Mouse (Mus musculus) large intestine, adult 2 months (tissue): ENCODE data around the gene Klf15. TPM values are rescaled to one million over a fixed set of nuclear protein-coding genes. Genes with fewer than 3 reads are reported as not detected.

Experiments used
- DNase-seq: peaks from one replicate; pipeline ENCODE4 v3.0.0-alpha.2; 2012; ENCODE audit warnings: low read depth, low spot score
- WGBS: fragments of 180-500 bp; shearing (Covaris S2); methylation state at CpG from one replicate; pipeline ENCODE4 v1.1.7; 2018; 5-methylcytosine and 5-hydroxymethylcytosine counted together
- polyA plus RNA-seq: library from polyadenylated mRNA; depleted of rRNA; stranded (reverse); fragments of >200 nt; gene quantifications from 2 replicates; pipeline ENCODE4 v1.2.3, GENCODE M21; 2012

Klf15 gene
- polyA plus RNA-seq, 1 experiment, result 5.4 TPM

DNA sequence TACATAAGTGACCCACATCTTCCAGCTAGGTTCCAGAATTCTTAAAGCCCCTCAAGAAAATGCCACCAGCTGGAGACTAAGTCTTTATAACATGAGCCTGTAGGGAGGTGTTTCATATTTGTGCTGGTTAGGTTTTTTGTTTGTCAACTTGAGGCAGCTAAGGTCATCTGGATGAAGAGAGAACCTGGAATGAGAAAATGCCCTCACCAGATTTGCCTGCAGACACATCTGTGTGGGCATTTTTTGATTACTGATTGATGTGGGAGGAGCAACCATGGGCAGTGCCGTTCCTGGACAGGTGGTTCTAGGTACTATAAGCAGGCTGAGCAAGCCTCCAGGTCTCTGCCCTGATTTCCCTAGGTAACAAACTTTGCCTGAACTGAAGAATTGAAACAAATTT lies 25.2 kb downstream of the Klf15 start:
- 60% methylated on average over 1 of the region's 1 CpGs for WGBS
- DNase-seq, result no peak

DNA sequence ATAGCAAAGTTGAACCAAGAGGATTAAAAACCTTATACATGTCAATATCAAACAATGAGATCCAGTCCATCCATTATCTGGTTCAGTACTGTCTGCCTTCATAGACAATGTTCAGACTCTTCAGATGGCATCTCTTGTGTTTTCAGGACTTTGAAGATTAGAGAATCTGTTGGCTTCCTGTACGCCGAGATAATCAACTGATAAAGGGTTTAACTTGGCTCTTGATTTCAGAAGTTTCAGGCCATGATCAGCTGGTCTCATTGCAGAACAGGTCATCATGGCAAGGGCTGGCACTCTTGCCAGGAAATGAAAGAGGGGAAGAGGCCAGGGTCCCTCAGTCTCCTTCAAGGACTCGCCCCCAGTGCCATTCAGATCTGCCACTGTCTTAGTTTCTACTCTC lies 27.2 kb downstream of the Klf15 start:
- DNase-seq, result no peak
- 86% methylated on average over 3 of the region's 3 CpGs for WGBS

DNA sequence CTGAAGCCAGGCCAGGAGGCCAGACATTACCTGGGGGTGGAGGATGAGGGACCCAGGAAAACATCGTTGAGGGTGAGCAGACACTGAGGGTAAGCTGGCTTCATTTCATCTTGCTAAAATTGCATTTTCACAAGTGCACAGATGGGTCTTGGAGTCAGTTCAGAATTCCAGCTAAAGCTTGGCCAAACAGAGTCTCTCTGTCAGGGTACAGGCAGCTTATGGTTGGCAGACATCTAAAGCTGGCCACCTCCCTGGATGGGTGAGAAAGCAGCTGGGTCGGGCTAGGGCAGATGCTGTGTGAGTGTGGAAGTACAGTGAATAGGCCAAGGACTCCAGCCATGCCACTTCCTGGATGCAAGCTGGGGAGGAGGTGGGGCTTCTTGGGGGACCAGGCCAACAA lies 28.6 kb downstream of the Klf15 start:
- 64% methylated on average over 2 of the region's 2 CpGs for WGBS
- no peak for DNase-seq

DNA sequence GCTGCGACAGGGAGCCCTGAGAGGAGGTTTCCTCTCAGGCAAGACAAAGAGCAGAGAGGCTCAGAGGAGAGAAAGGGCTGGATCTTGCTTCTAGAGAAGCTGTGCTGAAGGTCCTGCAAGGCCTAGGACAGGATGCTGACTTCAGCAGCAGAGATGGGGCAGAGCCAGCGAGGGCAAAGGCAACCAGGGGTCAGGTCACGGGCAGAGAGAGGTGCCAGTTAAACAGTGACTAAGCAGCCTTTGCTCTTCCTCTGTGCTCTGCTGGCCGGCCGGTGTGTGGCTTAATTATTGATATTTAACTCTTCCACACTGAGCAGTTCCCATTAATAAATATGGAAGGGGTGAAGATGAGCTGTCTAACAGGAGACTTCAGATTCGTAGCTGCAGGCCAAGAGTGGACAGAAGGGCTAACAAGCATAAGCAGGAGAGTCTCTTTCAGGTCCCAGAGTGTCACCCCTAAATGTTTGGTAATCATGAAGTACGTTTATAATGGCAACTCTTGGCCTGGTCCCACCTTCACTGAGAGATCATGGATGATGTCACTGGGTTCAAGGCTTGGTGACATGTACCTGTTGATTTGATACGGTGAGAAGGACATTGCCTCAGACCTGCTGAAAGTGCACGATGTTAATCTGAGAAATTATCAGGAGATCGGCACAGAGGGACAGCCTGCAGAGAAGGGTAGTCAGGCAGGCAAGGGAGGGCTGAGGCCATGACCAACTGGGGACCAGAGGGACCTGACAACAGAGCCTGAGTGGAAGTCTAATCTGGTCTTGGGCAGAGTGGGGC lies 29.8 kb downstream of the Klf15 start:
- 61% methylated on average over 10 of the region's 10 CpGs for WGBS
- DNase-seq, result no peak

DNA sequence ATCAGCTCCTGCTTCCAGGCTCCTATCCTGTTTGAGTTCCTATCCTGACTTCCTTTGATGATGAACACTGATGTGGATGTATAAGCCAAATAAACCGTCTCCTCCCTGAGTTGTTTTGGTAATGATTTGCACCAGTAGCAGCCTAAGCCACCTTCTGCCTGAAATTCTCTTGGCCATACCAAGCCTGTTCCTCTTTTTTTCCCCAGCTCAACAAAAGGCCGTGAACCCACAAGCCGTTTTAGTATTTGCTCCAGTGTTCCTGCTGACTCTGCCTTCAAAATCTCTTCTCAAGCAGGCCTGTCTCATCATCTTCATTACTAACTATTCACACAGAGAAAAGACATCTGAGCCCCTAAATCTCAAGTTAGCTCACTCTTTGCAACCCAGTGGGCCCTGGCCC lies 31.8 kb downstream of the Klf15 start:
- no peak for DNase-seq
- WGBS, result 77% methylated on average over 3 of the region's 3 CpGs

DNA sequence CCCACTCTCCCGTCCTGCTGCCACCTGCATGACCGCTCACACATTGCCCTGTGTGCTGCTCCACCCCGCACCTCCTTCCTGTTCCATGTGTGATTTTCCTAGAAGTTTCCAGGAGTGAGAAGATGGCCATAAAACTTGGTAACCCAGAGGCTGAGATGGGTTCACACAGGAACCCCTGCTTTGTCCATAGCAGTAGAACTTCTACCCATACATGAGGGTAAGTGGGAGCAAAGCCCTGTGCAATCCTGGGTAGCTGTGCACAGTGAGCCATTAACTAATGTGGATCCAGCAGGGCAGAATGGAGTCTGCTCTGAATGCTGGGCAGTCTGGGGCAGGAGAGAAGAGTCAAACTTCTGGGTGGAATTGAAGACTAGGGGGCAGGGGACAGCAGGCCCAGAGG lies 32.2 kb downstream of the Klf15 start:
- no peak for DNase-seq
- 68% methylated on average over 3 of the region's 3 CpGs for WGBS

DNA sequence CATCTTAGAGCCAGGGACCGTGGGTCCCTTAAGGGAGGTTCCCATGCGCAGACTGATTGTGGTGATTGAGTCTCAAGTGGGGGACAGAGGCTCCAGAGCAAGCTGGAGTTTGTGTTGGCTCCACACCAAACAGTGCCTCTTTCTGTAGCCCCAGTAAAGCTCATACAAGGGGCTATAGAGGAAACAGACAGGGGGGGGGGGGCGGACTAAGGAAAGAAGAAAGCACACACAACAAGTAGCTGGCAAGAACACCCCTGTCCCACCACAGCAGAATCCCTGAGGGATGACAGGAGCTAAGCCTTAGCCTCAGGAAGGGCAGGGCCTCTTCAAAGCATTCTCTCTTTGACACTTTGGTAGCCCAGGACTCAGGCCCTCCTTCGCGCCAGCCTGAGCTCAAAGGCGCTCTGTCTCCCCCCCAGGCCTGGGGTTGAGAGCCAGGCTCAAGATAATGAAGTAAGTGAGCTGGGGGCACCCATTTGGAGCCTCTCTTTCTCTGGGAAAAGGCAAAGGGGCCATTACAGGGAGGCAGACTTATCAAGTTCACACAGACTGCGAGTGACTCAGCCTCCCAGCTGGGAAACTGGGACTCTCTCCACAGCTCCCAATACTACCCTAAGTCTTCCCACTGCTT lies 33.0 kb downstream of the Klf15 start:
- no peak for DNase-seq
- 85% methylated on average over 7 of the region's 7 CpGs for WGBS

DNA sequence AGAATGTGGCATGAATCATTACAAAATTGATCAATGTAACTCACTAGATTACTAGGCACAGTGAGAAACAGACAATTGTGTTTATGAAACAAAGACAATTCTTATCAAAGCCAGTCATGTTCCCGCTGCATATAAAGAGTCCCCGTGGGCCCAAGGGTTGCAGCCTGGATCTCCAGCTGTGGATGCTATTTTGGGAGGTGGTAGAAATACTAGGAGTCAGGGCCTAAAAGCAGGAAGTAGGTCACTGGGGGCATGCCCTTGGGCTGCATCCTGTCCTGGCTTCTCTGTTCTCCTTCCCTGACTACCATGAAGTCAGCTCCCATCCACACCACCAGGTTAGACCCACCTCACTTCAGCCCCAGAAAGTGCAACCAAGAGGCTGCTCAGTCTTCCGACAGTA lies 33.8 kb downstream of the Klf15 start:
- DNase-seq, result no peak
- WGBS, result 75% methylated on average over 3 of the region's 3 CpGs

- 72% methylated on average over 4 of the region's 4 CpGs for WGBS
Measured at GRCm38 (mm10) chr6:90499509-90499908, 37.1 kb downstream of the Klf15 start.

DNA sequence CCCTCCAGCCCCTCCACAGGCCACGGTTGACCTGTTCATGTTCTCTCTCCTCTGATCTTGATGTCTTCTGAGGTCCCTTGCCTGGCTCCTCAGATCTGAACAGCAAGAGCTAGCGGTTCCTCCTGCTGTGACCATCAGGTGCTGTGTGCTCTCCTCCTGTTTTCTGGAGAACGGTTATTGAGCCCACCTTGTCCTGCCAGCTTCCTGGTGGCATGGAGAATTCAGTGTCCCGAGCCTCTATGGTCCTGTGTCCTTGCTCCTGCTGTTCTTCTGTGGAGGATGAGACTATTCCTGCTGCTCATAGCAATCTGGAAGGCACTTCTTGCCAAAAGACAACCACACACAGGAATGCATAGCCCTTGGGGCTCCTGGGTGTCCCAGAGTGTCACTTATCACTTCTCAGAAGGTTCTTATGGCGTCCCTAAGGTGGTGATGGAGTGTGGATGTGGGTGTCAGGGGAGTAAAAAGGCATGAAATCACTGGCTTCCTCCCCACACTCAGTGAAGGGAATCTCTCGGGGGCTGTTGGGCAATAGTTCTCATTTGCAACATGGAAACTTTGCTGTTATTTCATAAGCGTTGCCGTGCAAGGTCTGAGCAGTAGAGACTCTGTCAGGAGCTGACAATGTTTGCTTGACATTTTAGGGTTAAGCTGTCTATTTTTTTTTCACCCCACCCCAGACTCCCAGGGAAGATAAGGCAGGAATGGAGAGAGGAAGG lies 39.0 kb downstream of the Klf15 start:
- WGBS, result 64% methylated on average over 8 of the region's 8 CpGs
- no peak for DNase-seq

More at GRCm38 (mm10) chr6:90499509-90499908, 37.1 kb downstream of the Klf15 start:
- no peak for DNase-seq

DNA sequence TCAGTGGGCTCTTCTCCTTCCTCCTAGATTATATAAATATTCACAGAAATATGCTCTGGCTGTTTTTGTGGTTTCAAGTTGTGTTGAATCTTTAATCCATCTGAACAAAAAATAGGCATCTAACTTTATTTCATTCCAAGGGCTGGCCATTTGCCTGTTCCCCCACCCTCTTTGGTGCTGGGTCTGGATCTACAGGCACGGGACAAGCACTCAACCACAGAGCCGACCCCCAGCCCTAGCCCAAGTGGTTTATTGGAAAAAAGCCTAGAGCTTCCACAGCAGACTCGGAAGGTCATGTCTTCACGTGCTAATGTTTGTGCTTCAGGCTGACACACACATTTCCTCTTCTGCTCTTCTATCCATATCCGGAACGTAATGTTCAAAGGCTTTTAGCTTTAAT lies 43.5 kb downstream of the Klf15 start:
- no peak for DNase-seq
- 44% methylated on average over 6 of the region's 6 CpGs for WGBS

GRCm38 (mm10) chr6:90506673-90507311 lies 44.4 kb downstream of the Klf15 start:
- 21% methylated on average over 16 of the region's 16 CpGs for WGBS
- peak; percentile 42 for DNase-seq

DNA sequence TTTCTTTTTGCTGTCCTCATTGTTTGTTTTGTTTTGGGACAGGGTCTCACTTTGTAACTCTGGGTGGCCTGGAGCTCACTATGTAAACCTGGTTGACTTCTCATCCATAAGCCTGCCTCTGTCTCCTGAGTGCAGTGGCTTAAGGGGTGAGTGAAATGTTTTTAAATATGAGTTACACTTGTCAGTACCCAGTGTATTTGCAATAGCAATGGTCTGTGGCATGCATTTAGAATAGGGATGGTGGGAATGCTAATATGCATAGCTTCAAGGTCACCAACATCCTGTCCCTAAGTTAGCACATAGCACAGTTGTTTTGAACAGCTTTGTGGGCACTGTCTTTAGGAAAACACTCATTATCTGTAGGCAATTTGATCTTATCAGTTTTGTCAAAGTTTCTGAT lies 45.1 kb downstream of the Klf15 start:
- no peak for DNase-seq

DNA sequence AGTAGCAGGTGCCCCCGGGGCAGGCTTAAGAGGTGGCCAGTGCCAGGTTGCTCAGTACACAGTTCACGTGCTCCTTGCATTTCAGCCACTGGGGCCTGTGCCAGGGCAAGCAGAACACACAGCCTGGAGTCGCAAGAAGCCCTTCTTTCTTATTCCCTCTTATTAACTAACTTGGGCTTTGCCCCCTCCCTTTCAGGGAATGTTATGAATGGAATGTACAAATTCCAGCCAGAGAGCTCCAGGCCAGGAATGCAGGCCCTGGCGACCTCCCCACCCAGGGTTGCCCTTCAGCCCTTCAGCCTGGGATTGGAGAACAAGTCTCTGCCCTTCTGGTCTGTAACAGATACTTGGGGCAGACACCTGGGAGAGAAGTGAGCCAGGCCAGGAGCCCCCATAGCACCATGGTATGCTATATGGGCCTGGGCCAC lies 45.8 kb downstream of the Klf15 start:
- no peak for DNase-seq
- 20% methylated on average over 4 of the region's 4 CpGs for WGBS

GRCm38 (mm10) chr6:90509085-90509484 lies 46.7 kb downstream of the Klf15 start:
- WGBS, result 54% methylated on average over 6 of the region's 6 CpGs
- DNase-seq, result no peak

DNA sequence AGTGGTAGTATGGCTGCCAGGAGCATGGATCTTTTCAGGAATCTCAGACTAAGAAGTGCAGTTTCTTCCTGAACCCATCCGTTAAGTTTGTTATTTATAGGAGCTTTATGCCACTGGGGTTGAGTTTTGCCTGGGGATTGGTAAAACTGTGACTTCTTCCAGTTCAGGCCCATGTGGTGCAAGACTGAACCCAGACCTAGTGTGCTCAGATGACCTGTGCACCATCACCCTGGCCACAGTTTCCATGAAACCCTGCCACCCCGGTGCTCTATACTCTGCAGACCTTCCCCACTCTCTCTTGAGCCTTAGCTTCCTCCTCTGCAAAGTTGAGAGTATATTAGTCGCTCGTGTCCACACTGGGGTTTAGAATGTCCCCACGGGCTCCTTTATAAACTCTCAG lies 50.0 kb downstream of the Klf15 start:
- 92% methylated on average over 5 of the region's 5 CpGs for WGBS

DNA sequence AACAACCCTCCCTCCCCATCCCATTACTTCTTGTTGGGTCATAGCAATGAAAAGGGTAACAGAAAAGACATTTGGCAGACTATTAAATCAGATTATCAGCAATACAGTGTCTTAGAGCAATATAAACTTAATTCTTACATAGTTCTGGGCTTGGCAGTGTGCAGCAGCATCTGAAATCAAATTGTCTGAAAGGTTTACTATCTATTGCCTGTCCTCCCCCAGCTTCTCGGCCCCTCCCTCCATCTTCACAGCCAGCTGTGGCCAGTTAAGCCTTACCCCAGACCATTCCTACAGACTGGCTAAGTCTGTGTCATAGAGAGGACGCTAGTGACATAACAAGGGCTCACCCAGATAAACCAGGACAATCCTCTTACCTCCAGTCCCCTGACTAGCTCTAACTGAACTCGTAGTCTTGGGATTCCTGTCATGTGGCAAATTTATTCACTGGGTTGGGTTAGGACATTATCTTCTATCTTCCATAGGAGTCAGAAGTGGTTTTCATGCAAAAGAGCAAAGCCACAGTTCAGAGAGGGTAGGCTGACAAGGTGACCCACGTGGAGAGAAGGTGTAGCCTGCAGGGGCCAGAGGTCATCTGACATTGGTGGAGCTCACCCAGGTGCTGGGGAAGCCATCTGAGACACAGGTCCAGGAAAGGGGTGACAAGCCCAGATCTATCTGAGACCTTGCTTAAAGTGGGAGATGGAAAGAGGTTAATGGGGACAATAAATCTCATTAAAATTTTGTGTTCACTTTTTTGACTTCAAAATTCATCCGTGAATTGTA lies 50.9 kb downstream of the Klf15 start:
- 72% methylated on average over 5 of the region's 5 CpGs for WGBS

More for the DNA sequence above, 50.0 kb downstream of the Klf15 start:
- DNase-seq, result no peak

DNA sequence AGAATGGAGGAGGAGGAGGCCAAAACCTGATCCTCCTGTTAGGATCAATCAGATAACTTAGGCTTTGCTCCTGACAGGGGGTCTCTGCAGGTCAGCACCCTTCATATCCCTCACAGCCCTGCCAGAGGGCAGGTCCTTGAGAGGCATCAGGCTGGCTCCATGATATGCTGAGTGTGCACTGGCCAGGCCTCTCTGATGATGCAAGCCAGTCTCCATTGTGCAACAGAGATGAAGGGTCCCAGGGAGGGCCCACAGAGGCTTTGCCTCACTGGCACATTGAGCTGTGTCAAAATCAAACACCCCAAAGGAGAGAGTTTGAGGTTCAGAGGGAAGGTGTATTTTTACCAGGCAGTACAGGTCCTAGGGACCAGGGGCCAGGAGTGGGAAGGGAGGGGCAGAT lies 52.0 kb downstream of the Klf15 start:
- DNase-seq, result no peak

More for the DNA sequence above, 50.9 kb downstream of the Klf15 start:
- DNase-seq, result no peak

- 25% methylated on average over 4 of the region's 4 CpGs for WGBS
- DNase-seq, result peak; percentile 55
Measured at GRCm38 (mm10) chr6:90514883-90515405, 52.6 kb downstream of the Klf15 start.
